Mouse (Mus musculus) heart, adult 8-10 months (tissue): ENCODE data around the gene Pxmp2. TPM values are rescaled to one million over a fixed set of nuclear protein-coding genes. Genes with fewer than 3 reads are reported as not detected.
A peak's percentile ranks its signal among the peaks of the same experiment; 100 is the strongest.

Experiments
- DNase-seq: peaks from one replicate; pipeline ENCODE4 v3.0.0; 2022; ENCODE audit warnings: low spot score
- total RNA-seq, 4 experiments: library from RNA; stranded (reverse); gene quantifications; 2 replicates each; pipeline ENCODE4 v1.2.4; 2022

The Pxmp2 gene
- total RNA-seq, 4 experiments from 2014 or later = 115 to 141 (median 124) TPM

DNA sequence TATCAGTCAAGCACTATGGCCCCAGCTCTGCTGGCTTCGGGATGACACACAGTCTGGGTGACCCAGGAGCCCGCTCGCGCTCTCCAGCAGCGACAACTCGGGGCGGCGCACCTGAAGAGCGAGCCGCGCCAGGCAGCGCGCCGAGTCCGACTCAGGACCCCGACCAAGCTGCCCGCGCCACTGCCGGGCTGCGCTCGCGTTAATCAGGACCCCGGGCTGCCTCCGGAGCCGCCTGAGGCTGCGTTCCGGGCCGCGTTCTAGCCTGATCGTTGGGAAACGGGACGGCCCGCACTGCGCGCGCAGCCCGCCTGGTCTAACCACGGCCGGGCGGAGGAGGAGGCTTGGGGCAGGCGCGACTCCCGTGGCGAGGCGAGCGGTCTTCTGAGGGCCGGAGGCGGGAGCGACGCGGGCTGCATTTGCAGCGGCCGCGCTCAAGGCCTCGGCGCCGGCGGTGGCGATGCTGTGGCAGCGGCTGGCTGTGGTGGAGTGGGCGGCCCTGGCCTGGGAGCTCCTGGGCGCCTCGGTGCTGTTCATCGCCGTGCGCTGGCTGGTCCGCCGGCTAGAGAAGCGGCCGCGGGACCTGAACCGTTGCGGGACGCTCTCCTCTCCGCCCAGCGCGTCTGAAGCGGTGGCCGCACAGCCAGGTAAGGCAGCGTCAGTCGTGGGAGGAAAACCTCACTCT is 55.1 kb downstream of the Pxmp2 start, which contains the start of gene Ankle2:
Gene Ankle2 (plus strand): TSS at position 225 of the 682 bp plus-strand sequence.
- DNase-seq = peak; percentile 87

- peak; percentile 5 for DNase-seq
These were observed 55.6 kb downstream of the Pxmp2 start for GRCm38 (mm10) chr5:110230401-110230779.

DNA sequence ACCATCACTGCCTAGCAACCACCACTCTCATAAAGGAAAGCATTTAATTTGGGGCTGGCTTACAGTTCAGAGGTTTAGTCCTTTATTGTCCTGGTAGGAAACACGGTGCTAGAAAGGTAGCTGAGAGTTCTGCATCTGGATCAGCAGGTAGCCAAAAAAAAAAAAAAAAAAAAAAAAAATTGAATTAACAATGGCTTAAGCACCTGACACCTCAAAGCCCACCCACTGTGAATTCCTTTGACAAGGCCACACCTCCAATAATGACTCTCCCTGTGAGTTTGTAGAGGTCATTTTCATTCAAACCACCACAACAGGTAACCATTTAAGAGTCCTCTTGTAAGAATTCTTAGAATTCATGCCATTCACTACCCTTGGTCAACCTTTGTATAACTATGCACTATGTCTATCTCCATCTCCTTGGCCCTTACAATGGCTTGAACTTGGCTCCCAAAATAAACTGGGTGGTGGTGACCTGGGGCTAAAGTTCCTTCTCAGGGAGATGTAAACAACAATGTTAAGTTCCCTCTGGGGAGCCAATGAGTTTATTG is 58.6 kb downstream of the Pxmp2 start:
- no peak for DNase-seq

- no peak for DNase-seq
These were observed 60.9 kb downstream of the Pxmp2 start for GRCm38 (mm10) chr5:110225056-110225455.

Other genes starting within 250 kb of the Pxmp2 start
- gene Gm17655, start 213.7 kb downstream of the Pxmp2 start, total RNA-seq = 1 to 10 TPM; 1.7 to 6.7 (median 3.6) TPM
- gene Gm35315, start 191.8 kb downstream of the Pxmp2 start, total RNA-seq = not detected
- gene Plcxd1, start 186.2 kb downstream of the Pxmp2 start, total RNA-seq = under 1 TPM in 1 of 4 experiments, not detected in 3; 0.09 TPM
- 10 to 100 TPM; 23.8 to 31.2 (median 29.1) TPM for gene Gtpbp6, start 178.0 kb downstream of the Pxmp2 start, total RNA-seq
- 1 to 10 TPM; 2.8 to 3.7 (median 3.3) TPM for gene Zfp605, start 176.1 kb downstream of the Pxmp2 start, total RNA-seq
- gene Chfr, start 150.3 kb downstream of the Pxmp2 start, total RNA-seq = 10 to 100 TPM; 11.4 to 13.4 (median 11.9) TPM
- gene Golga3, start 109.5 kb downstream of the Pxmp2 start, total RNA-seq = 10 to 100 TPM; 51.0 to 56.3 (median 55.1) TPM
- 10 to 100 TPM; 25.2 to 33.7 (median 30.0) TPM for gene Ankle2, start 55.2 kb downstream of the Pxmp2 start, total RNA-seq
- 10 to 100 TPM; 32.3 to 37.4 (median 35.5) TPM for gene Pgam5, start 16.3 kb downstream of the Pxmp2 start, total RNA-seq
- 1 to 10 TPM; 1.1 to 3.5 (median 2.5) TPM for gene Pole, start 120 bp upstream of the Pxmp2 start, total RNA-seq
- not detected for gene P2rx2, start 57.0 kb upstream of the Pxmp2 start, total RNA-seq
- not detected for gene Lrcol1, start 58.5 kb upstream of the Pxmp2 start, total RNA-seq
- gene Fbrsl1, start 162.3 kb upstream of the Pxmp2 start, total RNA-seq = 10 to 100 TPM; 44.1 to 53.9 (median 46.1) TPM